Mouse (Mus musculus) spleen, adult 2 months (tissue): ENCODE measurements around the gene Fbxo11.

Experiments used
- CTCF ChIP-seq: fragments of 200-500 bp; IDR thresholded peaks from 2 replicates; pipeline ENCODE4 v1.5.1; 2011; ENCODE audit warnings: mild to moderate bottlenecking, inconsistent platforms; ENCODE audit not compliant: insufficient read depth, insufficient read length, insufficient replicate concordance; ENCODE audit errors: extremely low read depth
- POLR2A ChIP-seq: fragments of 200-500 bp; IDR thresholded peaks from 2 replicates; pipeline ENCODE4 v1.6.1; 2011; ENCODE audit warnings: low read depth, low read length, inconsistent platforms

GRCm38 (mm10) chr17:87984440-87985214, 80.5 kb downstream of the Fbxo11 start:
- no peak for TF ChIP-seq CTCF
- TF ChIP-seq POLR2A: no peak
